25 mouse cellular contexts compared by ENCODE assay signal in the genomic region with DNA sequence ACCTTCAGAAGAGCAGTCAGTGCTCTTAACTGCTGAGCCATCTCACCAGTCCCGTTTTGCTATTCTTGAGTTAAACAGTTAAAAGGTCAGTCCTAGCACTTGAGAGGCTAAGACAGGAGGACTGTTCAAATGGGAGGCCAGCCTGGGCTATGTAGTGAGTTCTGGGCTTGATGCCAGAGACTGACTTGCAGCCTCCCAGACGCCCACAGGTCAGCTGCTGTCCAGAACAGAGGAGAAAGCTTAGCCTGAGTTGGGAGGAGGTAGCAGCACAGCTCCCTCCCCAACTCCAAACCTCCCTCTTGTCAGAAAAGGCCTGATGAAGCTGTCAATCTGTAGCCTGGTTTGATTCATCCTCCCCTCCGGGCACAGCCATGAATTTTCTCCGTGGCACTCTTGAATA. TPM values are rescaled to one million over a fixed set of nuclear protein-coding genes. Genes with fewer than 3 reads are reported as not detected.
DNase-seq lines count a peak whose midpoint lies in the region; ATAC-seq and TF ChIP-seq lines count a peak whose summit lies in the region.
"Had no signal": no experiment of that assay in that cellular context is flagged by ENCODE, and none has a peak within 500 bp of the region (broad histone marks: within the 10 kb centered on the region; RNA-seq: fewer than 3 reads in every experiment).

No protein-coding gene starts in this region.

- peaks cover 4% of the 10 kb centered on the region; the same call in 1 of the 2 replicates for H3K27me3 ChIP-seq in kidney, embryonic 14.5 days (ENCODE audit: control insufficient read depth, insufficient read depth, low read length)
- no peaks in the 10 kb centered on the region for H3K27me3 ChIP-seq in kidney, adult 2 months (replicated peaks; ENCODE audit: control insufficient read depth, insufficient read depth, low read length)
- peaks cover 4% of the 10 kb centered on the region for H3K27me3 ChIP-seq in lung, embryonic 14.5 days (ENCODE audit: insufficient read depth, low read length)
- H3K27me3 ChIP-seq in heart, embryonic 10.5 days (ENCODE audit: insufficient read depth, poor library complexity, severe bottlenecking), result peaks cover 7% of the 10 kb centered on the region

- no peaks in the 10 kb centered on the region for H3K4me1 ChIP-seq in kidney, embryonic 14.5 days (ENCODE audit: control insufficient read depth, insufficient read depth, low read length)
- no peaks in the 10 kb centered on the region for H3K4me1 ChIP-seq in kidney, adult 2 months (ENCODE audit: control insufficient read depth, insufficient read depth, low read length)
- H3K4me1 ChIP-seq in lung, embryonic 14.5 days (ENCODE audit: insufficient read depth), result no peaks in the 10 kb centered on the region
- peaks cover 1% of the 10 kb centered on the region; the same call in 1 of the 2 replicates for H3K4me1 ChIP-seq in heart, embryonic 10.5 days
- H3K4me1 ChIP-seq: heart, embryonic 15.5 days; limb, embryonic 12.5 days; liver, embryonic 12.5 days; lung, embryonic 15.5 days had no signal

- ATAC-seq in kidney, embryonic 14.5 days (ENCODE audit: low FRiP score, low TSS enrichment), result no peak
- no peak for ATAC-seq in lung, embryonic 14.5 days (ENCODE audit: insufficient read depth)
- ATAC-seq: forebrain, postnatal 0 days; hindbrain, postnatal 0 days; intestine, postnatal 0 days; liver, embryonic 12.5 days had no signal

- H3K9ac ChIP-seq in kidney, embryonic 14.5 days (ENCODE audit: low read depth, low read length), result peak overlapping the region; percentile 9; the same call in 1 of the 2 replicates
- no peak overlapping the region for H3K9ac ChIP-seq in lung, embryonic 14.5 days
- H3K9ac ChIP-seq: embryonic facial prominence, embryonic 15.5 days; forebrain, postnatal 0 days; heart, embryonic 15.5 days; limb, embryonic 12.5 days; liver, embryonic 12.5 days; lung, embryonic 15.5 days had no signal

- no peaks in the 10 kb centered on the region for H3K9me3 ChIP-seq in kidney, embryonic 14.5 days (ENCODE audit: control insufficient read depth, low read length)
- no peaks in the 10 kb centered on the region for H3K9me3 ChIP-seq in lung, embryonic 14.5 days (ENCODE audit: low read depth, low read length)
- no peaks in the 10 kb centered on the region for H3K9me3 ChIP-seq in heart, embryonic 10.5 days
- H3K9me3 ChIP-seq: embryonic facial prominence, embryonic 15.5 days; heart, embryonic 15.5 days; hindbrain, embryonic 10.5 days; limb, embryonic 12.5 days; liver, embryonic 12.5 days; lung, embryonic 15.5 days; midbrain, embryonic 10.5 days had no signal

- TF ChIP-seq POLR2A in kidney, adult 2 months (IDR thresholded peaks at IDR 0.05; ENCODE audit: low read depth, low read length), result no peak

- peaks cover 18% of the 10 kb centered on the region; the same call in 1 of the 2 replicates for H3K36me3 ChIP-seq in kidney, embryonic 14.5 days (ENCODE audit: control insufficient read depth, insufficient read depth, low read length)
- peaks cover 2% of the 10 kb centered on the region; the same call in 1 of the 2 replicates for H3K36me3 ChIP-seq in kidney, adult 2 months (ENCODE audit: control insufficient read depth, insufficient read depth, low read length)
- H3K36me3 ChIP-seq in lung, embryonic 14.5 days (ENCODE audit: insufficient read depth), result peaks cover 35% of the 10 kb centered on the region; the same call in 1 of the 2 replicates
- H3K36me3 ChIP-seq in heart, embryonic 10.5 days, result peaks cover 38% of the 10 kb centered on the region

- H3K4me2 ChIP-seq in kidney, embryonic 14.5 days (replicated peaks; ENCODE audit: low read depth, low read length), result no peak overlapping the region
- H3K4me2 ChIP-seq in lung, embryonic 14.5 days, result no peak overlapping the region
- H3K4me2 ChIP-seq: embryonic facial prominence, embryonic 15.5 days; heart, embryonic 15.5 days; limb, embryonic 12.5 days; liver, embryonic 12.5 days; lung, embryonic 15.5 days had no signal

- H3K27ac ChIP-seq in kidney, embryonic 14.5 days (ENCODE audit: low read depth, low read length), result no peak overlapping the region
- H3K27ac ChIP-seq in kidney, adult 2 months (ENCODE audit: insufficient read depth, low read depth, low read length), result no peak overlapping the region
- no peak overlapping the region for H3K27ac ChIP-seq in lung, embryonic 14.5 days (ENCODE audit: low read depth)
- no peak overlapping the region for H3K27ac ChIP-seq in heart, embryonic 10.5 days
- H3K27ac ChIP-seq: embryonic facial prominence, embryonic 15.5 days; heart, adult 2 months; heart, embryonic 15.5 days; hindbrain, embryonic 10.5 days; hindbrain, postnatal 0 days; kidney, postnatal 0 days; limb, embryonic 12.5 days; liver, embryonic 12.5 days; lung, embryonic 15.5 days; midbrain, embryonic 10.5 days had no signal

- no peak for DNase-seq in kidney, adult 2 months
- peak; percentile 16 for DNase-seq in lung, embryonic 14.5 days
- no peak for DNase-seq in lung, adult 18-20 months
- peak; percentile 40 for DNase-seq in adipocyte (ENCODE audit: low spot score)
- peak; percentile 74 for DNase-seq in telencephalon, adult 2 months (ENCODE audit: low read depth, low spot score)
- DNase-seq in heart, embryonic 10.5 days (ENCODE audit: low spot score), result no peak
- DNase-seq: adrenal gland, adult 8-10 months; embryo, embryonic 11 days; forebrain, postnatal 0 days; gastrocnemius, postnatal 10 days; heart, adult 2 months; lung, postnatal 4 days; spleen, adult 18-20 months; thymus, postnatal 36 days had no signal

- H3K4me3 ChIP-seq in kidney, embryonic 14.5 days (ENCODE audit: low read length), result no peak overlapping the region
- no peak overlapping the region for H3K4me3 ChIP-seq in kidney, adult 2 months (ENCODE audit: insufficient read depth, low read depth, low read length)
- H3K4me3 ChIP-seq in lung, embryonic 14.5 days (ENCODE audit: low read depth, low read length), result no peak overlapping the region
- H3K4me3 ChIP-seq in heart, embryonic 10.5 days, result no peak overlapping the region
- H3K4me3 ChIP-seq: embryonic facial prominence, embryonic 15.5 days; heart, adult 2 months; heart, embryonic 15.5 days; hindbrain, embryonic 10.5 days; limb, embryonic 12.5 days; liver, embryonic 12.5 days; lung, embryonic 15.5 days; midbrain, embryonic 10.5 days had no signal

- no peak for TF ChIP-seq CTCF in kidney, adult 2 months (conservative IDR thresholded peaks at IDR 0.05; ENCODE audit: insufficient read depth, insufficient read length, low read depth, low read length)
- no peak for TF ChIP-seq CTCF in lung, embryonic 14.5 days (IDR thresholded peaks at IDR 0.05; ENCODE audit: low read depth)

- 77% methylated on average over 4 of the region's 4 CpGs for WGBS in kidney, embryonic 14.5 days
- 60% methylated on average over 4 of the region's 4 CpGs for WGBS in kidney, adult 2 months
- WGBS in lung, embryonic 14.5 days, result 67% methylated on average over 4 of the region's 4 CpGs
- WGBS in heart, embryonic 10.5 days, result 69% methylated on average over 4 of the region's 4 CpGs

RNA-seq across cellular contexts. Expression of a gene that starts 5.3 kb away (rescaled TPM):
- 0.23 TPM in 1 of 2 replicates, not detected in the other for polyA plus RNA-seq in kidney, embryonic 14.5 days (2014; fragmentation: Nextera tagmentation; extraction: Ambion mirVana)
- polyA plus RNA-seq in kidney, adult 2 months (2012; rRNA removed), result 0.15 and 1.3 TPM in 2 replicates
- polyA plus RNA-seq in lung, embryonic 14.5 days (2014; fragmentation: Nextera tagmentation; extraction: Ambion mirVana), result not detected in 2 replicates
- 0.05 TPM in 1 of 2 replicates, not detected in the other for polyA plus RNA-seq in heart, embryonic 10.5 days (2016; fragmentation: Nextera tagmentation; extraction: Ambion mirVana)
- polyA plus RNA-seq: heart, embryonic 15.5 days; intestine, postnatal 0 days; kidney, postnatal 0 days; lung, embryonic 15.5 days had no signal

RNA-seq across cellular contexts. Expression of a gene that starts 30.1 kb away (rescaled TPM):
- 18.2 and 27.2 TPM in 2 replicates for polyA plus RNA-seq in kidney, embryonic 14.5 days (2014; fragmentation: Nextera tagmentation; extraction: Ambion mirVana)
- polyA plus RNA-seq in kidney, adult 2 months (2012; rRNA removed), result 13.2 and 13.5 TPM in 2 replicates
- 24.6 and 26.4 TPM in 2 replicates for polyA plus RNA-seq in lung, embryonic 14.5 days (2014; fragmentation: Nextera tagmentation; extraction: Ambion mirVana)
- 15.0 and 17.7 TPM in 2 replicates for polyA plus RNA-seq in heart, embryonic 10.5 days (2016; fragmentation: Nextera tagmentation; extraction: Ambion mirVana)

RNA-seq across cellular contexts. Expression of a gene that starts 39.2 kb away (rescaled TPM):
- 28.4 and 41.0 TPM in 2 replicates for polyA plus RNA-seq in kidney, embryonic 14.5 days (2014; fragmentation: Nextera tagmentation; extraction: Ambion mirVana)
- polyA plus RNA-seq in kidney, adult 2 months (2012; rRNA removed), result 43.6 and 56.9 TPM in 2 replicates
- 41.1 and 47.0 TPM in 2 replicates for polyA plus RNA-seq in lung, embryonic 14.5 days (2014; fragmentation: Nextera tagmentation; extraction: Ambion mirVana)
- 29.7 and 36.6 TPM in 2 replicates for polyA plus RNA-seq in heart, embryonic 10.5 days (2016; fragmentation: Nextera tagmentation; extraction: Ambion mirVana)

RNA-seq across cellular contexts. Expression of a gene that starts 49.9 kb away (rescaled TPM):
- 17.3 and 18.4 TPM in 2 replicates for polyA plus RNA-seq in kidney, embryonic 14.5 days (2014; fragmentation: Nextera tagmentation; extraction: Ambion mirVana)
- 16.4 and 19.4 TPM in 2 replicates for polyA plus RNA-seq in kidney, adult 2 months (2012; rRNA removed)
- polyA plus RNA-seq in lung, embryonic 14.5 days (2014; fragmentation: Nextera tagmentation; extraction: Ambion mirVana), result 16.9 and 17.7 TPM in 2 replicates
- 13.6 and 15.9 TPM in 2 replicates for polyA plus RNA-seq in heart, embryonic 10.5 days (2016; fragmentation: Nextera tagmentation; extraction: Ambion mirVana)

Comparison
In these comparisons a context has a peak if more than half of its experiments do, and no peak if none do; other contexts are left out.
1. DNase-seq: peak in lung, embryonic 14.5 days (single experiment), adipocyte (single experiment) and telencephalon, adult 2 months (single experiment); none in kidney, adult 2 months (single experiment), lung, adult 18-20 months (0 of 2) and heart, embryonic 10.5 days (single experiment).